Mouse (Mus musculus): ENCODE measurements at regions not wholly inside any gene's neighbourhood (a gene's known extent, or its start where the extent isn't known, plus 50 kb on each side); places are given as distances from the start of the nearest gene placed in this dataset.

- DNase-seq (ENCODE audit: low read depth in 2 of 2, low spot score in 2 of 2), result peak in 1 of 2 experiments; percentile 33
Observed at GRCm38 (mm10) chr17:83276000-83276891, 61.2 kb downstream of the Pkdcc start.

DNA sequence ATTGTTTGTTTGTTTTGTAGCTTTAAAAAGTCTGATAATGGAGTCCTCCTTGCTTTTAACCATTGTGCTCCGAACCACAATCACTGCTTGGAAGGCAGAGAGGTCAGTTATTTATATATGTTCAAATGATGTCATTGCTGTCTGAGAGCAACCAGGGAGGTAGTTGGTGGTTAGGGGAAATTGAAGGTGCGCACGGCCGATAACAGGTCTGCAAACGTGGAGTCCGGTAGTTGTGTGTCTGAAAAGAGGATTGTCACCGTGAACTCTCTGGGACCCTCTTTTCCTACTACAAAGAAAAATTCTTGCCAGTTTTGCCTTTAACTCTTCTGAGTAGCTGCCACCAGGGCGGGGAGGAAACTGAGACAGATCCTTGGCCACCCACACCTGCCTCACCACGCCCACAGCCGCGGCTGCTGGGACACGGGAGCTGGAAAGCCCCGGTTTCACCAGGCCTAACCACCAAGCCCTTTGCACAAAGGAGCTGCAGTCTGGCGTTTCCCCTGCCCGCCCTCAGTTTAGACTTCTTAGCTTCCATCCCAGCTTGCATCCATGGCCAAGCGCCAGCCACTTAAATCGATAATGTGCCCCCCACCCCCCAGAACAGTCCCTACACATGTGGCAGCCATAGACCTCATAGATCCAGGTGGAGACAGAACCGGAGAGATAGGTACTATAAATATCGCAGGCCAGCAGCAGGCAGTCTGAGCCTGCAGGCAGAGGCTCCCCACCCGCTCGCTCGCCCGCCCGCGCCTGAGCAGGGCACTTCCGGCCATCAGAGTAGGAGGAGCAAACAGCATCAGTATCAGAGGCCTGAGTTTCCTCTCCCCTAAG, 62.2 kb downstream of the Pkdcc start:
- DNase-seq (ENCODE audit: low read depth in 2 of 2, low spot score in 2 of 2), result peak; percentile 70 to 75

DNA sequence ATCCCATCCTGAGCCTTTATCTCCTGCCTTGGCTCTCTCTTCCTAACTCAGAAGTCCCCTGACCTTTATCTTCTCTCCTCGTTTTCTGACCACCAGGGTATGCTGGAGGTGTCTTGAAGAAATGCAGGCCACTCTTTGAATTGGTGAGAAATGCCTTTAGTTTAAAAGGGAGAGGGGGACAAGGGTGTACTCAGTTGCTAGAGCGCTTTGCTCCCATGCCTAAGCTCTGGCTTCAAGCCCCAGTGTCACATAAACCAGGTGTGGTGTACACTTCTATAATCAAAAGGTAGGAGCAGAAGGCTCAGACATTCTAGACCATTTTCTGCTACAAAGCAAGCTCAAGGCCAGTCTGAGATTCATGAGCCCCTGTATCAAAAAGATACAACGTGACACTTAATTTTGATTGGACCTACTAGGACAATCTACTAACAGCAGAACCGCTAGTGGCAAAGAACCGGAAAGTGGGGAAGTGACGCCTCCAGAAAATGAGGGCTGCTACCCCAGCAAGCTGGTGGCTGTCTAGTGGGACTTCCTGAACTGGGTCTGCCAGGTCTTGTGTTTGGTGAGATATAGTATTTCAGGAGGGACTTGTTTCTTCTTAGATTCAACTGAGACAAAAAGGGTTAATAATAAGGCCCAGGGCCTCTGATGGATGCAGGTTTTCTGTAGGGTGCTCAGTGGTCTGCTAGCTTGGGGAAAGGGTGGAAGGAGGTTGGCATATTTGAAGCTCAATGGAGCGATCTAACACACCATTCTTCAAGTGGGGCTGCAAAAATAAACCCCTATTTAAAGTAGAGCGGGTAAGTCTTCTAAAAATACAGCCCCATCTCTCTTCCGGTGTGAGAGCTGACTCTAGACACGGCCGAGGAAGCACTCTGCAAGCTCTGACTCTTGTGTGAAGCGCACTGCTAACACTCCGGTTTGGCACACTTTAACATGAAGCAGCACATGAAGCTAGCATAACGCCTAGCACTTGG, 63.1 kb downstream of the Pkdcc start:
- DNase-seq (ENCODE audit: low read depth in 2 of 2, low spot score in 2 of 2), result peak; percentile 12 to 18

GRCm38 (mm10) chr17:83283328-83283727, 67.4 kb upstream of the Eml4 start:
- no peak for DNase-seq (ENCODE audit: low read depth in 2 of 2, low spot score in 2 of 2)

GRCm38 (mm10) chr17:83287381-83288142, 63.2 kb upstream of the Eml4 start:
- DNase-seq (ENCODE audit: low read depth in 2 of 2, low spot score in 2 of 2), result no peak

GRCm38 (mm10) chr17:83288143-83288492, 62.6 kb upstream of the Eml4 start:
- no peak for DNase-seq (ENCODE audit: low read depth in 2 of 2, low spot score in 2 of 2)

DNA sequence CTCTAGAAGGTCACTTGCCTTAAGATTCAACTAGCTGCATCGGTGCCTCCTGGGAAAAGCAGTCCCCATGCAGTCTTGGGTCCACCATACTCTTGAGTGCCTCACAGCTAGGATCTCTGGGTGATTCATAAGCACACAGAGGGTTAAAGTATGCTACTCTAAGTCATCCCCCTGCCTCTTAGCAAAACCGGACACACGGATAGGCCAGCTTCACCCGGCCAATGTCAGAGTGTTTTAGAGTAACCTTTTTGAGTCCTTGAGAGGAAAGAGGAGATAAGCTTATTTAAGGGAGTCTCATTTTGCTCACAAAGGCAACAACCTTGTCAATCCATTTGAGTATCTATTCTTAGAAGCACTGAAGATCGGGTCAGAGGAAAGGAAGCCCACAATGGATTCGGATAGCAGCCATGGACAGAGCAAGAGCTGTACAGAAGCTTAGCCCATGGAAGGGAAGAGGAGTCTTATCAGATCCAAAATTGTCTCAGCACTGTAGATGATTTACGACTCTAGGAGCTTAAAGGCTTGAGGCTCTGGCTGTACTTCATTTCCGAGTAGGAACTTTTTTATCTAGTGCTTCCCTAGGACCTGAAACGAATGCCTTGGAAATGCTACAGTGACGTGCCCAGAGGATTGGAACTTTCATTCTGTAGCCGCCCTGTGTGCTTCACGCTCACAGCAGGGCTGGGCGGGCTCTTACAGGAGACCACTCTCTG, 55.0 kb upstream of the Eml4 start:
- DNase-seq (ENCODE audit: low read depth in 2 of 2, low spot score in 2 of 2), result no peak

GRCm38 (mm10) chr17:83297379-83298121, 53.2 kb upstream of the Eml4 start:
- DNase-seq (ENCODE audit: low read depth in 2 of 2, low spot score in 2 of 2), result no peak
